Mouse (Mus musculus): ENCODE measurements around the gene Stim1.

DNA sequence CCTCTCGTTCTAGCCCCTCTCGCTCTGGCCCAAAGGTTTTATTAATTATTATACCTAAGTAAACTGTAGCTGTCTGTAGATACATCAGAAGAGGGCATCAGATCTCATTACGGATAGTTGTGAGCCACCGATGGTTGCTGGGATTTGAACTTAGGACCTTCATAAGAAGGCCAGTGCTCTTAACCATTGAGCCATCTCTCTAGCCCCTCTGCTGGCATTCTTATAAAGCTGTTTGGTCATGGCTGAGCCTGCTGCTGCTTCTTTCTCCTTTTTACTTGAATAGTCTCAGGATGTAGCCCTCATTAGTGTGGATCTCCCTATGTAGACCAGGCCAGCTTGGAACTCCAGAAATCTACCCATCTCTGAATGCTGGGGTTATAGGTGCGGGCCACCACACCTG, 69.7 kb downstream of the Stim1 start:
- TF ChIP-seq CTCF (IDR thresholded peaks at IDR 0.05; ENCODE audit: low read depth) (no peak), EP300 (IDR thresholded peaks at IDR 0.05; ENCODE audit: low read depth) (no peak)

Measured in liver, postnatal 0 days (tissue).